Mouse (Mus musculus): Measurements from ENCODE around the gene Itga8. TPM values are rescaled to one million over a fixed set of nuclear protein-coding genes. Genes with fewer than 3 reads are reported as not detected.
A peak's percentile ranks its signal among the peaks of the same experiment; 100 is the strongest.

The Itga8 gene
- total and polyA plus RNA-seq, 2 experiments from 2014 or later: 1.9 to 7.1 TPM

DNA sequence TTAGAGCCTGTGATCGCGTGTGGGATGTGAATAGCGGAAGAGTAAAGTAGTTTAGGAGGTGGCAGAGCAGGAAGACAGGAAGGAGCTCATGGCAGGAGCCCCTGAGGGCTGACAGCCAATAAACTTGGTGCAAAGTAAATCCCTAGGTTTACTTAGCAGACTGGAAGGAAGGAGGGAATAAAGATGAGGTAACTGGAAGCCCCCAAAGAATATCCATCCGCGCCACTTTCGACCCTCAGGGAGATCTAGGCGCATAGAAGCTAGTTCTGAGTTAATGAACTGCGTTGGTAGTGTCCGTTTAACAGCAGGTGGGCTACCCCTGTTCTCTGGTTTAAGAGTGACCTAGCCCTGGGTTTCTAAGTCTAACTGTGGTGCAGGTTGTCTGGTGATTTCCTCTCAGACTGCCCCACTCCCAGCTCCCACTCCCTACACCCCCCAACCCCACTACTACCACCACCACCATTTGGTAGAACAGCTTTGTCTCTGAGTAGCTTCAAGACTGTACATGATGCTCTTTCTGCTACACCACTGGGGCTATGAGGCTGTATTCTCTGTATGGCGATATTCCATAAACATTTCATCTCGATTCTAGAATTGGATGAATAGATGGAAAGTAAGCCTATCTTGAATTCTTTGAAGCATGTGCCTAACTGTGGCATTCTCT lies 26.1 kb upstream of the Itga8 start:
- peaks cover 7% of the 10 kb centered on the region for H3K4me1 ChIP-seq (ENCODE audit: insufficient read depth)
- no peak for DNase-seq
- H3K4me2 ChIP-seq (ENCODE audit: low read depth): peak overlapping the region; percentile 43
- no peaks in the 10 kb centered on the region for H3K9me3 ChIP-seq (ENCODE audit: low read length)
- H3K27ac ChIP-seq (ENCODE audit: low read depth, low read length): no peak overlapping the region
- H3K36me3 ChIP-seq (ENCODE audit: insufficient read depth): no peaks in the 10 kb centered on the region
- no peaks in the 10 kb centered on the region for H3K27me3 ChIP-seq (ENCODE audit: insufficient read depth, low read length)
- peak overlapping the region; percentile 11; the same call in 1 of the 2 replicates for H3K4me3 ChIP-seq (ENCODE audit: low read depth, low read length)
- H3K9ac ChIP-seq: no peak overlapping the region
- 27% methylated on average over 11 of the region's 11 CpGs for WGBS
- TF ChIP-seq CTCF (IDR thresholded peaks at IDR 0.05; ENCODE audit: low read depth): no peak
- no peak for ATAC-seq

GRCm38 (mm10) chr2:12327216-12327615 lies 25.5 kb upstream of the Itga8 start:
- no peaks in the 10 kb centered on the region for H3K36me3 ChIP-seq (ENCODE audit: insufficient read depth)
- 0 out of 2 replicates have a peak overlapping the region, but pooled peaks have one; percentile 11 for H3K4me3 ChIP-seq (ENCODE audit: low read depth, low read length)
- no peaks in the 10 kb centered on the region for H3K27me3 ChIP-seq (ENCODE audit: insufficient read depth, low read length)
- ATAC-seq (peak; percentile 21; the same call in 1 of the 2 replicates), DNase-seq (peak; percentile 19)
- peak overlapping the region; percentile 43 for H3K4me2 ChIP-seq (ENCODE audit: low read depth)
- H3K9me3 ChIP-seq (ENCODE audit: low read length): no peaks in the 10 kb centered on the region
- H3K4me1 ChIP-seq (ENCODE audit: insufficient read depth): peaks cover 7% of the 10 kb centered on the region
- WGBS: 10% methylated on average over 10 of the region's 10 CpGs
- H3K9ac ChIP-seq: no peak overlapping the region
- TF ChIP-seq CTCF (IDR thresholded peaks at IDR 0.05; ENCODE audit: low read depth): no peak
- no peak overlapping the region for H3K27ac ChIP-seq (ENCODE audit: low read depth, low read length)

GRCm38 (mm10) chr2:12325868-12326267 lies 24.1 kb upstream of the Itga8 start:
- H3K9ac ChIP-seq: no peak overlapping the region
- no peaks in the 10 kb centered on the region for H3K9me3 ChIP-seq (ENCODE audit: low read length)
- H3K4me3 ChIP-seq (ENCODE audit: low read depth, low read length): no peak overlapping the region
- TF ChIP-seq CTCF (IDR thresholded peaks at IDR 0.05; ENCODE audit: low read depth): no peak
- WGBS: 84% methylated on average over 2 of the region's 2 CpGs
- no peak overlapping the region for H3K27ac ChIP-seq (ENCODE audit: low read depth, low read length)
- H3K4me2 ChIP-seq (ENCODE audit: low read depth): no peak overlapping the region
- ATAC-seq (no peak), DNase-seq (no peak)
- peaks cover 7% of the 10 kb centered on the region for H3K4me1 ChIP-seq (ENCODE audit: insufficient read depth)
- H3K36me3 ChIP-seq (ENCODE audit: insufficient read depth): no peaks in the 10 kb centered on the region
- H3K27me3 ChIP-seq (ENCODE audit: insufficient read depth, low read length): no peaks in the 10 kb centered on the region

DNA sequence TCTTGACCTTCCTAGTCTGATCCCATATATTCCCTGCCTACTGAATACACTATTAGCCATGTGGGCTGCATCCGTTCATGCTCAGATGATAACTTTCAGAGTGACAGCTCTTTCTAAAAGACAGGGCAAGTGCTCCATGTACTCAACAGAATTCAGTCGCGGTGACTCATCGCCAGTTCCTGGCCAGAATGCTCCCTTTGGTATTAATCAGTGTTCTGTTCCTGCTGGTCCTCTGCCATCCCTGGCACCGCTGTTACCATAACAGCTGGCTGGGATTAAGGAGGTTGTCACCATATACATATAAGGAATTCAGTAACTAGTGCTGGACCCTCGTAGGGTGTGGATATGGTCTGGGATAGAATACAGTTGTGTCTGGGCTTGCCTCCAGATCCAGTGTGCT lies 23.7 kb upstream of the Itga8 start:
- 77% methylated on average over 6 of the region's 6 CpGs for WGBS
- H3K9ac ChIP-seq: no peak overlapping the region
- H3K36me3 ChIP-seq (ENCODE audit: insufficient read depth): no peaks in the 10 kb centered on the region
- DNase-seq (no peak), ATAC-seq (no peak)
- no peaks in the 10 kb centered on the region for H3K9me3 ChIP-seq (ENCODE audit: low read length)
- H3K4me3 ChIP-seq (ENCODE audit: low read depth, low read length): no peak overlapping the region
- H3K27ac ChIP-seq (ENCODE audit: low read depth, low read length): no peak overlapping the region
- H3K4me1 ChIP-seq (ENCODE audit: insufficient read depth): peaks cover 7% of the 10 kb centered on the region
- TF ChIP-seq CTCF (IDR thresholded peaks at IDR 0.05; ENCODE audit: low read depth): no peak
- no peaks in the 10 kb centered on the region for H3K27me3 ChIP-seq (ENCODE audit: insufficient read depth, low read length)
- no peak overlapping the region for H3K4me2 ChIP-seq (ENCODE audit: low read depth)

DNA sequence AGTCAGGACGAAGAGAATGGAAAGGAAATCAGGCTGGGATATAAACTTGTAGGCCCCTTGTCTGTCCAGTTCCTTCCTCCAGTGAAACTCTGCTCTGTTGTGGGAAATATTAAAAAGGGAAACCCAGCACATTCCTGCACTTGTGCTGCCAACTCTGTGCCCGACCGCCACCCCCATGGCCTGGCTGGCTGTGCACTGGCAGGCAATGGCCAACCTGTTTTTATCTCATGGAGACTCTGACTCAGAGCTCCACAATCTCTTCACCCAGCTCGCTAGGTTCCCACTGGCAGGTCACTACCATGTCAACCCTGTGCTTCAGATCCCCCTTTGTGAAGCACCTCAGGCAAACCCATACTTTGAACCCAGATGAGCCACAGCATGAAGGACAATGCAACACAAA lies 19.2 kb upstream of the Itga8 start:
- ATAC-seq (no peak), DNase-seq (no peak)
- TF ChIP-seq CTCF (IDR thresholded peaks at IDR 0.05; ENCODE audit: low read depth): no peak
- H3K4me3 ChIP-seq (ENCODE audit: low read depth, low read length): no peak overlapping the region
- no peak overlapping the region for H3K27ac ChIP-seq (ENCODE audit: low read depth, low read length)
- no peaks in the 10 kb centered on the region for H3K36me3 ChIP-seq (ENCODE audit: insufficient read depth)
- no peak overlapping the region for H3K9ac ChIP-seq
- no peak overlapping the region for H3K4me2 ChIP-seq (ENCODE audit: low read depth)
- no peaks in the 10 kb centered on the region for H3K27me3 ChIP-seq (ENCODE audit: insufficient read depth, low read length)
- WGBS: 93% methylated on average over 4 of the region's 4 CpGs
- H3K4me1 ChIP-seq (ENCODE audit: insufficient read depth): no peaks in the 10 kb centered on the region
- H3K9me3 ChIP-seq (ENCODE audit: low read length): no peaks in the 10 kb centered on the region

DNA sequence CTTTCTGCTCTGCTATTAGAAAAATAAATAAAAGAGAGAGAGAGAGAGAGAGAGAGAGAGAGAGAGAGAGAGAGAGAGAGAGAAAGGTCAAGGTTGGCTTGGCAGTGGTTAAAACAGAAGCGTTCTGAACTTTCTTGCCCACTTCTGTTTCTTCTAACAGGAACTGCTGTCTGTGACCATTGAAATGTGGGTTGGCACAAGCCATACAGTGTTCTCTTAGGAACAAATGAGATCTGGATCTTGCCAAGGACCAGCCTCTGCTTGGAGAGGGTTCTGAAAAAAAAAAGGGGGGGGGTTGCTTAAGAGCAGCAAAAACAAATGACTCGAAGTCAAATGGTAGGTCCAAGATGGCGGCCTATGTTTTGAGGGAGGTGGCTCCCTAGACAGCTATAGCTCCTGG lies 17.0 kb upstream of the Itga8 start:
- DNase-seq: no peak
- H3K9ac ChIP-seq: no peak overlapping the region
- no peak for ATAC-seq

DNA sequence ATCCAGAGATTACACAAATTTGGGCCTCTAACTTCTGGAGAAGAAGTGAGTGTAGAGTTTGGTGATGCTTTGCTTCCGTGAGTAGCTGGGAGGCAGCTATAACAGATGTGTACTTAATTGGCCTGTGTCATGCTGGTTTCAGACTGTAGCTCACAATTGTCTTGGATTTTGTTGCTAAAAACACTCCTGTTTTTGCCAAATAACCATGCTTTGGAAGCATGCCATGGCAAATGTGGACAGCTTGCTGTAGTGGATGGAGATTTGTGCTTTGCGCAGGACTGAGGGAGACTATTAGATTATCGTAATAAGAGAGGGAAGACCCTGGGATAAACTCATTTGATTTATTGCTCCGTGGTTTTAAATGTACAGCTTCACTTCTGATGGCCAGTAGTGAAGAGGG lies 16.3 kb upstream of the Itga8 start:
- WGBS: 69% methylated on average over 4 of the region's 4 CpGs
- no peak overlapping the region for H3K4me2 ChIP-seq (ENCODE audit: low read depth)
- ATAC-seq (0 out of 2 replicates have a peak, but pooled peaks have one; percentile 16), DNase-seq (peak; percentile 41)
- TF ChIP-seq CTCF (IDR thresholded peaks at IDR 0.05; ENCODE audit: low read depth): no peak
- H3K4me1 ChIP-seq (ENCODE audit: insufficient read depth): no peaks in the 10 kb centered on the region
- no peak overlapping the region for H3K9ac ChIP-seq
- no peaks in the 10 kb centered on the region for H3K27me3 ChIP-seq (ENCODE audit: insufficient read depth, low read length)
- H3K36me3 ChIP-seq (ENCODE audit: insufficient read depth): no peaks in the 10 kb centered on the region
- H3K9me3 ChIP-seq (ENCODE audit: low read length): no peaks in the 10 kb centered on the region
- no peak overlapping the region for H3K4me3 ChIP-seq (ENCODE audit: low read depth, low read length)
- H3K27ac ChIP-seq (ENCODE audit: low read depth, low read length): no peak overlapping the region

More for the DNA sequence above, 17.0 kb upstream of the Itga8 start:
- 82% methylated on average over 3 of the region's 3 CpGs for WGBS
- no peaks in the 10 kb centered on the region for H3K9me3 ChIP-seq (ENCODE audit: low read length)
- TF ChIP-seq CTCF (IDR thresholded peaks at IDR 0.05; ENCODE audit: low read depth): no peak
- no peak overlapping the region for H3K27ac ChIP-seq (ENCODE audit: low read depth, low read length)
- no peak overlapping the region for H3K4me2 ChIP-seq (ENCODE audit: low read depth)
- no peak overlapping the region for H3K4me3 ChIP-seq (ENCODE audit: low read depth, low read length)
- no peaks in the 10 kb centered on the region for H3K4me1 ChIP-seq (ENCODE audit: insufficient read depth)
- H3K27me3 ChIP-seq (ENCODE audit: insufficient read depth, low read length): no peaks in the 10 kb centered on the region
- no peaks in the 10 kb centered on the region for H3K36me3 ChIP-seq (ENCODE audit: insufficient read depth)

Data from forebrain, postnatal 0 days (tissue).